Mouse (Mus musculus) cerebellum, adult 11 months (tissue): ENCODE data around the gene Dhx36.

ENCODE experiments used
- DNase-seq: peaks from one replicate; pipeline ENCODE4 v3.0.0; 2022

The Dhx36 gene

DNA sequence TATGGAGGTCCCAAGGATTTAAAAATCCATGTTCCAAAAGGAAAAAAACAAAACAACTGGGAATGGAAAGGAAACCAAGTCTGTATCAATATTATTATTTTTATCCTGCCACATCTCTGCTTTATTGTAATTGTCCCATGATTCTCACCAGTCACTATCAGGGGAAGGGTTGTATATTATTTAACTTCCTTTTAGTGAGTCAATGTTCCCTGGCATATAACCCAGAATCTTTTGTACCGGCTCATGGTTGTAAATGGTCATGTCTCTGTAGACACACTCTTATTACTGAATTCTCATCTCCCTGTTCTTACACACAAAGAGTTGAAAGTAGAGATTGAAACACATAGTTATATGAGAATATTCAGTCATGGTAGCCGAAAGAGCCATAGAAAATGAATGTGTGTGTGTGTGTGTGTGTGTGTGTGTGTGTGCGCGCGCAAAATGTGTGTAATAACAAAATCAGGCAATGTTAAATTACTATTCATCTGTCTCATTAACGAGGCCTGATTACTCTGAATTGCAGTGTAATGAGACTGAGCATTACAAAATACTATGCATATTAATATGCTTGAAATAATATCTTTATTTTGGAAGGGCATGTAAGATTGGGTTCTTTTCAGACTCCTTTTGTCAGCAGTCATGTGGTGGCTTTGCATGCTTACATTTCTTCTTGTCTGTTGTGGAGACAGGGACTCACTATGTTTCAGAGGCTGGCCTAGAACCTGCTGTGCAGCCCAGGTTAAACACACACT is 88.2 kb downstream of the Dhx36 start:
- DNase-seq = no peak
